In genomic region chr5:73490596-73491073, GRCm38 (mm10) we compare ENCODE assay signal across 8 mouse cellular contexts. TPM values are rescaled to one million over a fixed set of nuclear protein-coding genes. Genes with fewer than 3 reads are reported as not detected.
DNase-seq lines count a peak whose midpoint lies in the region; ATAC-seq and TF ChIP-seq lines count a peak whose summit lies in the region.

No protein-coding gene starts in this region.

- no peaks in the 10 kb centered on the region for H3K79me2 ChIP-seq in heart, adult 2 months (replicated peaks; ENCODE audit: control insufficient read depth, insufficient read depth, low read length)

- H3K4me1 ChIP-seq in embryonic facial prominence, embryonic 14.5 days (ENCODE audit: control insufficient read depth, insufficient read depth, low read length): peaks cover 10% of the 10 kb centered on the region; the same call in 1 of the 2 replicates
- H3K4me1 ChIP-seq in heart, adult 2 months (ENCODE audit: control insufficient read depth, insufficient read depth, low read length): peaks cover 2% of the 10 kb centered on the region; the same call in 1 of the 2 replicates
- peaks cover 10% of the 10 kb centered on the region for H3K4me1 ChIP-seq in limb, embryonic 13.5 days
- H3K4me1 ChIP-seq in midbrain, embryonic 16.5 days (ENCODE audit: control insufficient read depth, insufficient read depth, low read length): peaks cover 24% of the 10 kb centered on the region

- DNase-seq in 3T3-L1 (ENCODE audit: low read depth, low spot score): peak; percentile 100
- peak; percentile 96 to 99 for DNase-seq in adrenal gland, postnatal 4 days (ENCODE audit: low spot score in 2 of 2)
- peak; percentile 99 for DNase-seq in embryonic facial prominence, embryonic 14.5 days (ENCODE audit: low spot score)
- DNase-seq in heart, adult 2 months: peak; percentile 98 to 100
- peak; percentile 100 for DNase-seq in kidney, adult 8-10 months
- DNase-seq in spleen, postnatal 10 days (ENCODE audit: low spot score in 2 of 2): peak; percentile 93 to 98

- ATAC-seq in embryonic facial prominence, embryonic 14.5 days (ENCODE audit: low read depth): peak; percentile 97
- peak; percentile 98 for ATAC-seq in limb, embryonic 13.5 days (ENCODE audit: low FRiP score, low read depth)
- peak; percentile 96 for ATAC-seq in midbrain, embryonic 16.5 days

- peak overlapping the region; percentile 92 for H3K4me2 ChIP-seq in embryonic facial prominence, embryonic 14.5 days (ENCODE audit: low read depth, low read length)
- H3K4me2 ChIP-seq in limb, embryonic 13.5 days (replicated peaks): peak overlapping the region; percentile 97
- H3K4me2 ChIP-seq in midbrain, embryonic 16.5 days (ENCODE audit: low read length): peak overlapping the region; percentile 79

- peak; percentile 51; the same call in 1 of the 2 replicates for TF ChIP-seq EP300 in heart, adult 2 months (IDR thresholded peaks at IDR 0.05; ENCODE audit: insufficient read depth, low read depth, low read length)

- peak; percentile 91 for TF ChIP-seq POLR2A in heart, adult 2 months (IDR thresholded peaks at IDR 0.05; ENCODE audit: insufficient read depth, low read depth, low read length)

- peak overlapping the region; percentile 78 for H3K9ac ChIP-seq in embryonic facial prominence, embryonic 14.5 days (ENCODE audit: low read depth, low read length)
- H3K9ac ChIP-seq in heart, adult 2 months (ENCODE audit: low read depth, low read length): peak overlapping the region; percentile 36
- peak overlapping the region; percentile 78 for H3K9ac ChIP-seq in limb, embryonic 13.5 days
- H3K9ac ChIP-seq in midbrain, embryonic 16.5 days (ENCODE audit: low read depth, low read length): peak overlapping the region; percentile 79

- peak; percentile 58 for TF ChIP-seq CTCF in heart, adult 2 months (IDR thresholded peaks at IDR 0.05)

- peak overlapping the region; percentile 93 for H3K27ac ChIP-seq in embryonic facial prominence, embryonic 14.5 days (replicated peaks; ENCODE audit: low read depth, low read length)
- H3K27ac ChIP-seq in heart, adult 2 months: peak overlapping the region; percentile 80
- H3K27ac ChIP-seq in limb, embryonic 13.5 days: peak overlapping the region; percentile 93
- H3K27ac ChIP-seq in midbrain, embryonic 16.5 days (ENCODE audit: low read length): peak overlapping the region; percentile 90

- no peaks in the 10 kb centered on the region for H3K27me3 ChIP-seq in embryonic facial prominence, embryonic 14.5 days (replicated peaks; ENCODE audit: control insufficient read depth, insufficient read depth, low read length)
- H3K27me3 ChIP-seq in heart, adult 2 months (ENCODE audit: control insufficient read depth, insufficient read depth, low read length): no peaks in the 10 kb centered on the region
- H3K27me3 ChIP-seq in limb, embryonic 13.5 days: no peaks in the 10 kb centered on the region
- no peaks in the 10 kb centered on the region for H3K27me3 ChIP-seq in midbrain, embryonic 16.5 days (ENCODE audit: control insufficient read depth, insufficient read depth, low read depth, low read length)

- H3K4me3 ChIP-seq in embryonic facial prominence, embryonic 14.5 days (ENCODE audit: low read depth, low read length): peak overlapping the region; percentile 90
- peak overlapping the region; percentile 95 for H3K4me3 ChIP-seq in heart, adult 2 months
- H3K4me3 ChIP-seq in limb, embryonic 13.5 days: peak overlapping the region; percentile 84
- H3K4me3 ChIP-seq in midbrain, embryonic 16.5 days (ENCODE audit: low read depth, low read length): peak overlapping the region; percentile 83

- WGBS in embryonic facial prominence, embryonic 14.5 days: 0% methylated on average over 16 of the region's 37 CpGs
- under 1% methylated on average over 37 of the region's 37 CpGs for WGBS in heart, adult 2 months
- WGBS in limb, embryonic 13.5 days: under 1% methylated on average over 37 of the region's 37 CpGs
- WGBS in midbrain, embryonic 16.5 days: 0% methylated on average over 37 of the region's 37 CpGs

- H3K36me3 ChIP-seq in embryonic facial prominence, embryonic 14.5 days (ENCODE audit: control insufficient read depth, insufficient read depth, low read length): no peaks in the 10 kb centered on the region
- H3K36me3 ChIP-seq in heart, adult 2 months (ENCODE audit: control insufficient read depth, insufficient read depth, low read length): no peaks in the 10 kb centered on the region
- H3K36me3 ChIP-seq in limb, embryonic 13.5 days: no peaks in the 10 kb centered on the region
- no peaks in the 10 kb centered on the region for H3K36me3 ChIP-seq in midbrain, embryonic 16.5 days (ENCODE audit: control insufficient read depth, insufficient read depth, low read length)

- no peaks in the 10 kb centered on the region for H3K9me3 ChIP-seq in embryonic facial prominence, embryonic 14.5 days (ENCODE audit: control insufficient read depth, low read length)
- H3K9me3 ChIP-seq in limb, embryonic 13.5 days: no peaks in the 10 kb centered on the region
- no peaks in the 10 kb centered on the region for H3K9me3 ChIP-seq in midbrain, embryonic 16.5 days (replicated peaks; ENCODE audit: control insufficient read depth, low read length, poor library complexity, severe bottlenecking)

- intact Hi-C loops in heart, adult 2 months (cut with DNase I): loop anchor here (5.0 to 10.0 kb wide), 2 partner anchors 147 to 196 kb away; partner anchors contain the start of gene Ociad1

RNA-seq across cellular contexts. Expression of gene Dcun1d4, which starts 9.8 kb away (rescaled TPM):
- 10 to 100 TPM; 38.0 to 38.1 TPM for total RNA-seq in adrenal gland, postnatal 4 days (2021)
- 25.7 and 26.4 TPM in 2 replicates for polyA plus RNA-seq in embryonic facial prominence, embryonic 14.5 days (2014; fragmentation: Nextera tagmentation; extraction: Ambion mirVana)
- total RNA-seq in heart, adult 2 months (2021): 10 to 100 TPM; 17.2 to 17.4 TPM
- 4.7 and 9.6 TPM in 2 replicates for polyA plus RNA-seq in heart, adult 2 months (2012; rRNA removed)
- polyA plus RNA-seq in limb, embryonic 13.5 days (2015; fragmentation: Nextera tagmentation; extraction: Ambion mirVana): 31.9 and 32.7 TPM in 2 replicates
- 51.5 and 56.3 TPM in 2 replicates for polyA plus RNA-seq in midbrain, embryonic 16.5 days (2015; fragmentation: Nextera tagmentation; extraction: Ambion mirVana)

Comparison
In these comparisons a context has a peak if more than half of its experiments do, and no peak if none do; other contexts are left out.
1. Peak in every context shown above with its lines: DNase-seq, ATAC-seq, H3K4me3 ChIP-seq and H3K27ac ChIP-seq.